Mouse (Mus musculus) CH12.LX (cell line): Measurements from ENCODE around the gene Pax5. TPM values are rescaled to one million over a fixed set of nuclear protein-coding genes. Genes with fewer than 3 reads are reported as not detected.

ENCODE experiments used
- DNase-seq: peaks from one replicate; pipeline ENCODE4 v3.0.0-alpha.2; 2013; ENCODE audit errors: extremely low read depth
- H3K27ac ChIP-seq: 2 replicates; pipeline ENCODE4 v1.5.1; 2012; ENCODE audit warnings: low read depth, mild to moderate bottlenecking, control low read depth, moderate library complexity; ENCODE audit not compliant: insufficient read depth
- H3K27me3 ChIP-seq: replicated peaks from 2 replicates; pipeline ENCODE3; 2012; ENCODE audit warnings: inconsistent platforms
- H3K36me3 ChIP-seq, 2 experiments: replicated peaks in 1 of 2; 2 replicates each; pipeline versions ENCODE3 to v1.6.1; 2012; ENCODE audit warnings: inconsistent platforms in 1 of 2, low read length in 1 of 2, mild to moderate bottlenecking in 1 of 2, mixed read lengths in 1 of 2, moderate library complexity in 1 of 2; ENCODE audit not compliant: control insufficient read depth in 1 of 2, insufficient read depth in 1 of 2
- H3K4me1 ChIP-seq, 2 experiments: 2 replicates each; pipeline ENCODE4 v1.6.1; 2012; ENCODE audit warnings: inconsistent platforms in 1 of 2, moderate library complexity in 1 of 2; ENCODE audit not compliant: insufficient read depth in 2 of 2, control insufficient read depth in 1 of 2
- H3K4me2 ChIP-seq: 2 replicates; pipeline ENCODE4 v1.6.1; 2012; ENCODE audit warnings: low read depth, mild to moderate bottlenecking, control low read depth; ENCODE audit not compliant: poor library complexity, insufficient read depth, severe bottlenecking
- H3K4me3 ChIP-seq, 3 experiments: fragments of 150-350 bp in 1 of 3; sonication (generic) in 1 of 3; replicated peaks in 1 of 3; 2 replicates each; pipeline versions ENCODE3 to v1.5.1; 2011 to 2012; ENCODE audit warnings: low read depth in 2 of 3, low read length in 2 of 3, mild to moderate bottlenecking in 2 of 3, moderate library complexity in 2 of 3, control low read depth in 1 of 3, improper control_type of control experiment in 1 of 3, inconsistent platforms in 1 of 3, mixed read lengths in 1 of 3; ENCODE audit not compliant: poor library complexity in 1 of 3
- H3K79me2 ChIP-seq: replicated peaks from 2 replicates; pipeline ENCODE4 v1.6.1; 2012; ENCODE audit warnings: mild to moderate bottlenecking, moderate library complexity; ENCODE audit not compliant: control insufficient read depth, poor library complexity, insufficient read depth, severe bottlenecking; ENCODE audit errors: extremely low read depth
- H3K9ac ChIP-seq: 2 replicates; pipeline ENCODE4 v1.6.1; 2012; ENCODE audit warnings: low read depth, mild to moderate bottlenecking, control low read depth, moderate library complexity; ENCODE audit not compliant: insufficient read depth
- H3K9me3 ChIP-seq: replicated peaks from 2 replicates; pipeline ENCODE3; 2012; ENCODE audit warnings: low read length, inconsistent platforms, mixed read lengths
- BHLHE40 ChIP-seq: IDR thresholded peaks from 2 replicates; pipeline ENCODE4 v1.6.1; 2011; ENCODE audit warnings: mild to moderate bottlenecking, low read depth, low read length, improper control_type of control experiment
- CHD1 ChIP-seq: IDR thresholded peaks from 2 replicates; pipeline ENCODE4 v1.6.1; 2012; ENCODE audit warnings: low read depth, low read length, improper control_type of control experiment, inconsistent platforms
- CHD2 ChIP-seq: IDR thresholded peaks from 2 replicates; pipeline ENCODE4 v1.6.1; 2011; ENCODE audit warnings: low read length, improper control_type of control experiment
- ELF1 ChIP-seq: IDR thresholded peaks from 2 replicates; pipeline ENCODE4 v1.6.1; 2014; ENCODE audit warnings: low read depth, mild to moderate bottlenecking, inconsistent platforms, low read length, improper control_type of control experiment
- EP300 ChIP-seq: IDR thresholded peaks from 2 replicates; pipeline ENCODE4 v1.6.1; 2011; ENCODE audit warnings: low read length, improper control_type of control experiment
- ETS1 ChIP-seq: conservative IDR thresholded peaks from 2 replicates; pipeline ENCODE4 v1.6.1; 2012; ENCODE audit warnings: low read depth, mild to moderate bottlenecking, inconsistent platforms, low read length, improper control_type of control experiment, moderate library complexity
- HCFC1 ChIP-seq: IDR thresholded peaks from 2 replicates; pipeline ENCODE4 v1.6.1; 2012; ENCODE audit warnings: low read depth, mild to moderate bottlenecking, inconsistent platforms, low read length, improper control_type of control experiment
- IRF4 ChIP-seq: IDR thresholded peaks from 2 replicates; pipeline ENCODE4 v1.6.1; 2014; ENCODE audit warnings: low read depth, mild to moderate bottlenecking, inconsistent platforms, low read length, improper control_type of control experiment
- MAX ChIP-seq: IDR thresholded peaks from 2 replicates; pipeline ENCODE4 v1.6.1; 2011; ENCODE audit warnings: low read length, improper control_type of control experiment
- MAZ ChIP-seq: IDR thresholded peaks from 2 replicates; pipeline ENCODE4 v1.6.1; 2012; ENCODE audit warnings: low read depth, mild to moderate bottlenecking, inconsistent platforms, low read length, improper control_type of control experiment, moderate library complexity
- MEF2A ChIP-seq: IDR thresholded peaks from 2 replicates; pipeline ENCODE4 v1.6.1; 2014; ENCODE audit warnings: low read depth, mild to moderate bottlenecking, inconsistent platforms, low read length, improper control_type of control experiment, borderline replicate concordance
- NELFE ChIP-seq: IDR thresholded peaks from 2 replicates; pipeline ENCODE4 v1.6.1; 2011; ENCODE audit warnings: low read depth, low read length, improper control_type of control experiment
- NRF1 ChIP-seq: IDR thresholded peaks from 2 replicates; pipeline ENCODE4 v1.6.1; 2014; ENCODE audit warnings: low read depth, mild to moderate bottlenecking, inconsistent platforms, low read length, improper control_type of control experiment, moderate library complexity
- PAX5 ChIP-seq: IDR thresholded peaks from 2 replicates; pipeline ENCODE4 v1.6.1; 2012; ENCODE audit warnings: low read length, inconsistent platforms, mixed read lengths
- POLR2AphosphoS2 ChIP-seq: IDR thresholded peaks from 2 replicates; pipeline ENCODE4 v1.6.1; 2011; ENCODE audit warnings: low read depth, low read length, improper control_type of control experiment
- SIN3A ChIP-seq: IDR thresholded peaks from 2 replicates; pipeline ENCODE4 v1.6.1; 2012; ENCODE audit warnings: low read length, improper control_type of control experiment, inconsistent platforms
- TBP ChIP-seq: conservative IDR thresholded peaks from 2 replicates; pipeline ENCODE4 v1.6.1; 2011; ENCODE audit warnings: low read depth, low read length, improper control_type of control experiment
- TCF12 ChIP-seq: IDR thresholded peaks from 2 replicates; pipeline ENCODE4 v1.6.1; 2014; ENCODE audit warnings: low read depth, mild to moderate bottlenecking, inconsistent platforms, low read length, improper control_type of control experiment
- USF1 ChIP-seq: IDR thresholded peaks from 2 replicates; pipeline ENCODE4 v1.6.1; 2014; ENCODE audit warnings: low read depth, mild to moderate bottlenecking, inconsistent platforms, low read length, improper control_type of control experiment
- ZKSCAN1 ChIP-seq: IDR thresholded peaks from 2 replicates; pipeline ENCODE4 v1.6.1; 2012; ENCODE audit warnings: low read depth, inconsistent platforms, low read length, improper control_type of control experiment, borderline replicate concordance
- dilution Hi-C: fragments of 300-500 bp; cut with MboI; formaldehyde crosslinking; loops from 2 replicates; pipeline ENCODE4 v1.14.3; 2020; ENCODE audit warnings: low sequenced_read_pairs; ENCODE audit not compliant: extremely low pct_unique_long_range_greater_than_20kb, extremely low pct_ligation_motif_present
- in situ Hi-C: fragments of 300-500 bp; cut with MboI; formaldehyde crosslinking; loops from 3 replicates; pipeline ENCODE4 v1.14.3; 2019; ENCODE audit warnings: low sequenced_read_pairs, low pct_ligation_motif_present, low pct_unique_long_range_greater_than_20kb, mixed read lengths
- polyA plus RNA-seq: library from polyadenylated mRNA; unstranded; fragments of >175 nt; gene quantifications from 2 replicates; pipeline ENCODE4 v1.2.1, GENCODE M21; 2012; ENCODE audit warnings: low read depth; ENCODE audit not compliant: insufficient read length
- total RNA-seq, 2 experiments: library from RNA; depleted of rRNA; stranded (reverse); fragments of 300-350 nt in 1 of 2; fragments of >200 nt in 1 of 2; gene quantifications; 2 replicates each; pipeline ENCODE4 v1.2.3; 2012 to 2014

Pax5 gene
- total and polyA plus RNA-seq, 3 experiments, result 13.5 to 57.4 (median 21.8) TPM

DNA sequence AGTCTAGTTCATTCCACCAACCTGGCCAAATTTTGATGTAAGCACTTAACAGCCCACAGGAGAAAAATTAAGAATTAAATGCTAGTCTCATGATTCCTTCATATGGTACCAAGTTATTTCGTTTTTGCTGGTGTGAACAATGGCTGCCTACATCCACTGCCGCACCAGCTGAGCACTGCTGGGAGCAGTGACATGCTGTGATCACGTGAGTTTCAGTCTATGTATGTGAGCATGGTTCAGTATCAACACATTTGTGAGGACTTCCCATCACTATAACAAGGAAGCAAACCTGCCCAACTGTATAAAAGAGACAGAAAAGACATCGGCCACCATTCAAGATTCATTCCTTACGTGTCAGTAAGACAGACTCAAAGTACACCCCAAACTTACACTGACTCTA lies 137.3 kb downstream of the Pax5 start:
- dilution Hi-C loops, result no loop called here
- in situ Hi-C loops, result loop anchor here (5.0 to 25.0 kb wide), 2 partner anchors 94 to 339 kb away; no protein-coding TSS in a partner anchor
- TF ChIP-seq BHLHE40 (peak; percentile 93), TBP (0 out of 2 replicates have a peak, but pooled peaks have one; percentile 22), ZKSCAN1 (no peak), HCFC1 (no peak), TCF12 (no peak), MAX (peak; percentile 42; the same call in 1 of the 2 replicates), PAX5 (no peak), ETS1 (0 out of 2 replicates have a peak, but pooled peaks have one; percentile 10), USF1 (peak; percentile 48; the same call in 1 of the 2 replicates), IRF4 (0 out of 2 replicates have a peak, but pooled peaks have one; percentile 9)

GRCm38 (mm10) chr4:44572373-44572772 lies 137.9 kb downstream of the Pax5 start:
- H3K36me3 ChIP-seq, result peaks cover 26 to 77% of the 10 kb centered on the region in 2 experiments
- peaks cover 31 to 79% of the 10 kb centered on the region in 2 experiments for H3K4me1 ChIP-seq
- dilution Hi-C loops, result no loop called here
- peak overlapping the region; percentile 19; the same call in 1 of the 2 replicates for H3K4me2 ChIP-seq
- TF ChIP-seq IRF4 (peak; percentile 88), ZKSCAN1 (no peak), MEF2A (peak; percentile 49; the same call in 1 of the 2 replicates), TCF12 (no peak), CHD1 (peak; percentile 99), POLR2AphosphoS2 (no peak), MAZ (peak; percentile 36; the same call in 1 of the 2 replicates), NELFE (no peak), ELF1 (0 out of 2 replicates have a peak, but pooled peaks have one; percentile 26), NRF1 (peak; percentile 74), EP300 (peak; percentile 79), CHD2 (no peak), ETS1 (peak; percentile 36; the same call in 1 of the 2 replicates), BHLHE40 (0 out of 2 replicates have a peak, but pooled peaks have one; percentile 45), SIN3A (0 out of 2 replicates have a peak, but pooled peaks have one; percentile 15)
- TF ChIP-seq, all 38 proteins: peak for 10
- peak; percentile 48 for DNase-seq
- in situ Hi-C loops, result loop anchor here (5.0 to 25.0 kb wide), 2 partner anchors 95 to 340 kb away; no protein-coding TSS in a partner anchor
- no peak overlapping the region for H3K4me3 ChIP-seq
- H3K27ac ChIP-seq, result peak overlapping the region; percentile 45; the same call in 1 of the 2 replicates
- H3K79me2 ChIP-seq, result no peaks in the 10 kb centered on the region; the same call in 1 of the 2 replicates
- H3K27me3 ChIP-seq, result no peaks in the 10 kb centered on the region
- no peaks in the 10 kb centered on the region for H3K9me3 ChIP-seq
- H3K9ac ChIP-seq, result 0 out of 2 replicates have a peak overlapping the region, but pooled peaks have one; percentile 15

More for the DNA sequence above, 137.3 kb downstream of the Pax5 start:
- Histone ChIP-seq H3K4me1 (peaks cover 31 to 79% of the 10 kb centered on the region in 2 experiments), H3K79me2 (no peaks in the 10 kb centered on the region; the same call in 1 of the 2 replicates), H3K9ac (no peak overlapping the region), H3K4me2 (peak overlapping the region; percentile 21; the same call in 1 of the 2 replicates), H3K27ac (peak overlapping the region; percentile 54), H3K36me3 (peaks cover 22 to 76% of the 10 kb centered on the region in 2 experiments), H3K9me3 (no peaks in the 10 kb centered on the region), H3K4me3 (peak overlapping the region in 1 of 3 experiments; percentile 12), H3K27me3 (no peaks in the 10 kb centered on the region)
- no peak for DNase-seq
